Mouse (Mus musculus) lung, adult 18-20 months (tissue): ENCODE results near the gene Lars2.

ENCODE experiments used
- DNase-seq, 2 experiments: peaks; one replicate each; pipeline ENCODE4 v3.0.0; 2022; ENCODE audit warnings: mixed read lengths in 2 of 2

Gene Lars2

GRCm38 (mm10) chr9:123394856-123395255, 28.1 kb downstream of the Lars2 start:
- DNase-seq = no peak

GRCm38 (mm10) chr9:123397701-123398100, 31.0 kb downstream of the Lars2 start:
- peak in 1 of 2 experiments; percentile 18 for DNase-seq

GRCm38 (mm10) chr9:123402215-123402614, 35.5 kb downstream of the Lars2 start:
- no peak for DNase-seq

- DNase-seq = no peak
Measured at GRCm38 (mm10) chr9:123403031-123403430, 36.3 kb downstream of the Lars2 start.

GRCm38 (mm10) chr9:123405231-123405630, 38.5 kb downstream of the Lars2 start:
- no peak for DNase-seq

- DNase-seq = no peak
Measured at GRCm38 (mm10) chr9:123408771-123409170, 42.0 kb downstream of the Lars2 start.

GRCm38 (mm10) chr9:123429863-123430262, 63.1 kb downstream of the Lars2 start:
- DNase-seq = no peak

GRCm38 (mm10) chr9:123430973-123431372, 64.2 kb downstream of the Lars2 start:
- DNase-seq = peak in 1 of 2 experiments; percentile 41

- no peak for DNase-seq
Measured at GRCm38 (mm10) chr9:123438223-123438622, 71.5 kb downstream of the Lars2 start.

- DNase-seq = no peak
Measured at GRCm38 (mm10) chr9:123440230-123441058, 73.7 kb downstream of the Lars2 start.

- DNase-seq = peak in 1 of 2 experiments; percentile 22
Measured at GRCm38 (mm10) chr9:123447101-123447500, 80.4 kb downstream of the Lars2 start.

GRCm38 (mm10) chr9:123448594-123448993, 81.9 kb downstream of the Lars2 start:
- DNase-seq = no peak

GRCm38 (mm10) chr9:123450174-123450573, 83.4 kb downstream of the Lars2 start:
- DNase-seq = peak; percentile 43 to 55

GRCm38 (mm10) chr9:123451772-123452171, 85.0 kb downstream of the Lars2 start:
- DNase-seq = no peak

GRCm38 (mm10) chr9:123456634-123457602, 90.2 kb downstream of the Lars2 start:
- DNase-seq = no peak

- no peak for DNase-seq
Measured at GRCm38 (mm10) chr9:123457603-123458002, 90.9 kb downstream of the Lars2 start.

- peak in 1 of 2 experiments; percentile 26 for DNase-seq
Measured at GRCm38 (mm10) chr9:123467141-123467620, 100.5 kb downstream of the Lars2 start.

GRCm38 (mm10) chr9:123468406-123469085, 101.8 kb downstream of the Lars2 start:
- no peak for DNase-seq

- peak in 1 of 2 experiments; percentile 16 for DNase-seq
Measured at GRCm38 (mm10) chr9:123469087-123469486, 102.4 kb downstream of the Lars2 start.

- no peak for DNase-seq
Measured at GRCm38 (mm10) chr9:123473377-123473776, 106.7 kb downstream of the Lars2 start.

- DNase-seq = peak; percentile 27 to 40
Measured at GRCm38 (mm10) chr9:123475569-123475968, 108.8 kb downstream of the Lars2 start.

GRCm38 (mm10) chr9:123478031-123478585, 111.4 kb downstream of the Lars2 start:
- peak; percentile 65 to 67 for DNase-seq
